Mouse (Mus musculus): ENCODE data around the gene Maz. TPM values are rescaled to one million over a fixed set of nuclear protein-coding genes. Genes with fewer than 3 reads are reported as not detected.

Maz gene
- polyA plus RNA-seq (2012; rRNA removed): 298 and 365 TPM in 2 replicates
- polyA plus RNA-seq (2014; fragmentation: Nextera tagmentation; extraction: Ambion mirVana): 66.7 and 81.4 TPM in 2 replicates

GRCm38 (mm10) chr7:127026984-127027726, at the start of gene Maz:
Gene Maz (minus strand): TSS chr7:127027037.
- H3K9me3 ChIP-seq (ENCODE audit: control insufficient read depth, low read length): no peaks in the 10 kb centered on the region
- H3K27ac ChIP-seq (replicated peaks; ENCODE audit: low read depth, low read length): peak within 1 kb of the TSS; percentile 98
- H3K4me3 ChIP-seq (replicated peaks; ENCODE audit: low read length): peak within 1 kb of the TSS; percentile 96
- H3K9ac ChIP-seq (ENCODE audit: low read depth, low read length, severe bottlenecking): peak within 1 kb of the TSS; percentile 97
- H3K27me3 ChIP-seq (ENCODE audit: control insufficient read depth, insufficient read depth, low read length): no peaks in the 10 kb centered on the region
- ATAC-seq (ENCODE audit: low FRiP score, low read depth): peak; percentile 92
- H3K36me3 ChIP-seq (ENCODE audit: control insufficient read depth, insufficient read depth, low read length): peaks cover 66% of the 10 kb centered on the region
- DNase-seq (ENCODE audit: low spot score): peak; percentile 100
- peaks cover 31% of the 10 kb centered on the region for H3K4me1 ChIP-seq (ENCODE audit: control insufficient read depth, insufficient read depth, low read length)
- H3K4me2 ChIP-seq (replicated peaks; ENCODE audit: low read depth, low read length, severe bottlenecking): peak within 1 kb of the TSS; percentile 90
- WGBS: under 1% methylated on average over 57 of the region's 63 CpGs
- TF ChIP-seq POLR2A (IDR thresholded peaks at IDR 0.05; ENCODE audit: borderline replicate concordance, extremely low read depth, insufficient read depth, insufficient read length): no peak

- no peak overlapping the region for H3K27ac ChIP-seq (replicated peaks; ENCODE audit: low read depth, low read length)
- H3K4me1 ChIP-seq (ENCODE audit: control insufficient read depth, insufficient read depth, low read length): no peaks in the 10 kb centered on the region
- no peaks in the 10 kb centered on the region for H3K36me3 ChIP-seq (ENCODE audit: control insufficient read depth, insufficient read depth, low read length)
- 87% methylated on average over 5 of the region's 5 CpGs for WGBS
- H3K9ac ChIP-seq (ENCODE audit: low read depth, low read length, severe bottlenecking): no peak overlapping the region
- H3K4me3 ChIP-seq (replicated peaks; ENCODE audit: low read length): no peak overlapping the region
- 0 out of 2 replicates have a peak, but pooled peaks cover 4% of the 10 kb centered on the region for H3K9me3 ChIP-seq (ENCODE audit: control insufficient read depth, low read length)
- H3K4me2 ChIP-seq (replicated peaks; ENCODE audit: low read depth, low read length, severe bottlenecking): no peak overlapping the region
- ATAC-seq (ENCODE audit: low FRiP score, low read depth) (no peak), DNase-seq (ENCODE audit: low spot score) (no peak)
- H3K27me3 ChIP-seq (ENCODE audit: control insufficient read depth, insufficient read depth, low read length): no peaks in the 10 kb centered on the region
- no peak for TF ChIP-seq POLR2A (IDR thresholded peaks at IDR 0.05; ENCODE audit: borderline replicate concordance, extremely low read depth, insufficient read depth, insufficient read length)
Measured at GRCm38 (mm10) chr7:127076188-127076587, 49.4 kb upstream of the Maz start.

- DNase-seq (ENCODE audit: low spot score) (no peak), ATAC-seq (ENCODE audit: low FRiP score, low read depth) (no peak)
- WGBS: 81% methylated on average over 4 of the region's 4 CpGs
- Histone ChIP-seq H3K9me3 (ENCODE audit: control insufficient read depth, low read length) (0 out of 2 replicates have a peak, but pooled peaks cover 4% of the 10 kb centered on the region), H3K27me3 (ENCODE audit: control insufficient read depth, insufficient read depth, low read length) (no peaks in the 10 kb centered on the region), H3K9ac (ENCODE audit: low read depth, low read length, severe bottlenecking) (no peak overlapping the region), H3K4me2 (replicated peaks; ENCODE audit: low read depth, low read length, severe bottlenecking) (no peak overlapping the region), H3K27ac (replicated peaks; ENCODE audit: low read depth, low read length) (no peak overlapping the region), H3K4me1 (ENCODE audit: control insufficient read depth, insufficient read depth, low read length) (no peaks in the 10 kb centered on the region), H3K36me3 (ENCODE audit: control insufficient read depth, insufficient read depth, low read length) (no peaks in the 10 kb centered on the region), H3K4me3 (replicated peaks; ENCODE audit: low read length) (no peak overlapping the region)
- TF ChIP-seq POLR2A (IDR thresholded peaks at IDR 0.05; ENCODE audit: borderline replicate concordance, extremely low read depth, insufficient read depth, insufficient read length): no peak
Measured at GRCm38 (mm10) chr7:127073221-127073620, 46.4 kb upstream of the Maz start.

GRCm38 (mm10) chr7:127070871-127071413, 44.1 kb upstream of the Maz start:
- Histone ChIP-seq H3K27me3 (ENCODE audit: control insufficient read depth, insufficient read depth, low read length) (no peaks in the 10 kb centered on the region), H3K4me2 (replicated peaks; ENCODE audit: low read depth, low read length, severe bottlenecking) (no peak overlapping the region), H3K9ac (ENCODE audit: low read depth, low read length, severe bottlenecking) (no peak overlapping the region; the same call in 1 of the 2 replicates), H3K36me3 (ENCODE audit: control insufficient read depth, insufficient read depth, low read length) (no peaks in the 10 kb centered on the region), H3K9me3 (ENCODE audit: control insufficient read depth, low read length) (0 out of 2 replicates have a peak, but pooled peaks cover 4% of the 10 kb centered on the region), H3K4me3 (replicated peaks; ENCODE audit: low read length) (no peak overlapping the region), H3K27ac (replicated peaks; ENCODE audit: low read depth, low read length) (no peak overlapping the region), H3K4me1 (ENCODE audit: control insufficient read depth, insufficient read depth, low read length) (no peaks in the 10 kb centered on the region)
- WGBS: 65% methylated on average over 4 of the region's 4 CpGs
- TF ChIP-seq POLR2A (IDR thresholded peaks at IDR 0.05; ENCODE audit: borderline replicate concordance, extremely low read depth, insufficient read depth, insufficient read length): no peak
- ATAC-seq (ENCODE audit: low FRiP score, low read depth) (no peak), DNase-seq (ENCODE audit: low spot score) (no peak)

GRCm38 (mm10) chr7:127066317-127066716, 39.5 kb upstream of the Maz start:
- DNase-seq (ENCODE audit: low spot score) (no peak), ATAC-seq (ENCODE audit: low FRiP score, low read depth) (no peak)
- Histone ChIP-seq H3K27me3 (ENCODE audit: control insufficient read depth, insufficient read depth, low read length) (no peaks in the 10 kb centered on the region), H3K9me3 (ENCODE audit: control insufficient read depth, low read length) (no peaks in the 10 kb centered on the region), H3K4me1 (ENCODE audit: control insufficient read depth, insufficient read depth, low read length) (no peaks in the 10 kb centered on the region), H3K27ac (replicated peaks; ENCODE audit: low read depth, low read length) (no peak overlapping the region), H3K36me3 (ENCODE audit: control insufficient read depth, insufficient read depth, low read length) (no peaks in the 10 kb centered on the region), H3K9ac (ENCODE audit: low read depth, low read length, severe bottlenecking) (no peak overlapping the region), H3K4me2 (replicated peaks; ENCODE audit: low read depth, low read length, severe bottlenecking) (no peak overlapping the region), H3K4me3 (replicated peaks; ENCODE audit: low read length) (no peak overlapping the region)
- WGBS: 76% methylated on average over 4 of the region's 4 CpGs
- no peak for TF ChIP-seq POLR2A (IDR thresholded peaks at IDR 0.05; ENCODE audit: borderline replicate concordance, extremely low read depth, insufficient read depth, insufficient read length)
